Mouse (Mus musculus): ENCODE results near the gene Mkrn2. TPM values are rescaled to one million over a fixed set of nuclear protein-coding genes. Genes with fewer than 3 reads are reported as not detected.
"Not testable (repeated sequence)": the region's sequence is repeated elsewhere in the genome, so short reads cannot be mapped to it uniquely, and the experiment has no call there.

Gene Mkrn2
- total RNA-seq, 2 experiments from 2014 or later: 33.2 to 36.7 TPM

GRCm38 (mm10) chr6:115601322-115601714 is 384 bp upstream of the Mkrn2 start:
- DNase-seq (ENCODE audit: low spot score in 2 of 2): no peak
- intact Hi-C loops (cut with DNase I): loop anchor here (2.0 kb wide), 1 partner anchor 75 kb away; the partner anchor contains the start of gene Raf1

- intact Hi-C loops (cut with DNase I): no loop called here
- no peak for DNase-seq (ENCODE audit: low spot score in 2 of 2)
These were observed 4.8 kb downstream of the Mkrn2 start for GRCm38 (mm10) chr6:115606461-115606860.

DNA sequence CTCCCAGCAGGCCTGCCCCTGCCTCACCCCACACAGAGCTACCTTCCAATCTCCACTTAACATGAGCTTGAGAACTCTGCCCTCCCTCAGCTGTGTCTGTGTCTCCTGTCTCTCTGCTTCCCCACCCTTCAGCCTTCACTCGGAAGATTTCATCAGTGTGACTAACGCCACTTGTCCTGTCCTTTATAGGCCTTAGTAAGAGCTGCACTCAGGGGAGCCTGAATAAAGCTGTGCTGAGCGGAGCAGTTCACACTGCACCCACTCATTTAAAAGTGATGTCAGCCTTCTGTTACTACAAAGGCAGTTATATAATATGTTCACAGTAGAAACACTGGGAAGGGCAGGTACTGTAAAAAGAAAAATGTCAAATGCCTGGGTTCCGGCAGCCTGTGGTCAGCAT is 5.7 kb downstream of the Mkrn2 start:
- DNase-seq (ENCODE audit: low spot score in 2 of 2): peak; percentile 50 to 85
- intact Hi-C loops (cut with DNase I): no loop called here

DNA sequence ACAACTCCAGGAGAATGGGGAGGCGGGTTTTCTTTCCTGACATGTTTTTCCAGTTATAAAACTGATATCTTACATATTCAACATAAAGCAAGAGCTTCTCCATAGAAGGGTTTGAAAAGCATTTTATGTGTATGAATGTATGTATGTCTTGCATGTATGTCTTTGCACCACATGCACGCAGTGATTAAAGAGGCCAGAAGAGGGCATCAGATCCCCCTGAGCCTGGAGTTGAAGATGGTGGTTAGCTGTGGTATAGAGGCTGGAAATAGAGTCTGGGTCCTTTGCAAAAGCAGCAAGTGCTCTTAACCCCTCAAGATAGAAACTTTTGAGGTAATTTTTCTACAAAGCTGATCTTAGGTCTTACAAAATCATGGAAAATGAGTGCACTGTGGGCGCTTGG is 7.4 kb downstream of the Mkrn2 start:
- intact Hi-C loops (cut with DNase I): no loop called here
- DNase-seq (ENCODE audit: low spot score in 2 of 2): no peak

DNA sequence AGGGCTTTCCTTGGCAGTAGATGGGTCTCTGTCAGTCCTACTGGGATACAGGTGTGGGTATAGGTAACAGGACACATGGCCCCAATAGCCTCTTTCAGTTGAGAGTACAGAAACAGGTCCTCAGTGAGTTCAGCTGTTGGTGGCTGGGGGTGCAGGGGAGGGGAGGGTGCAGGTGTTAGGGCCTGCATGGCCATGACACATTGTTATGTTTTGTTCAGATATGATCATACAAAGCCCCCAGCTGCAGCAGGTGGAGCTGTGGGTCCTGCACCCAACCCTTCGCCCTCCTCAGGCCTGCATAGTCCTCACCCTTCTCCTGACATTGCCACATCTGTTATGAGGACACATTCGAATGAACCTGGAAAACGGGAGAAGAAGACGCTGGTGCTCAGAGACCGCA is 8.6 kb downstream of the Mkrn2 start:
- intact Hi-C loops (cut with DNase I): loop anchor here (5.0 kb wide), 1 partner anchor 197 kb away; the partner anchor contains the start of gene Rpl32
- DNase-seq (ENCODE audit: low spot score in 2 of 2): no peak

DNA sequence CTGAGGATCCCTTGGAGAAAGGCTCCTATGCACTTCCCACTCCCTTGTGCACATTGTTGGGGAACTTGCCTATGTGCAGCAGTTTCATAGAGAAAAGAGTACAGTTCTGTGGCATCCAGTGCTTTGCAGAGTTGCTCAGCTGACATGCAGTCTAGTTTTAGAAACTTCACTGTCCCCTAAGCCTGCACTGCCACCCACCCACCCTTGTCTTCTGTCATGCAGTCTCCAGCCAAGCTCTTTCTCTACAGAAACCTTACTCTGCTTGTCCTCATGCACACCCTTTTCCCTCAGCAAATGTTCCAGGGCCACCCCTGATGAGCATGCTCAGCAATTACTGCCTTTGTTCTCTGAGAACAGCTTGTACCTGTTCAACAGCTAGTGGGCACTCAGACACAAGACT is 12.1 kb downstream of the Mkrn2 start:
- intact Hi-C loops (cut with DNase I): loop anchor here (5.0 kb wide), 1 partner anchor 194 kb away; the partner anchor contains the start of gene Rpl32
- peak in 1 of 2 experiments; percentile 77 for DNase-seq (ENCODE audit: low spot score in 2 of 2)

DNA sequence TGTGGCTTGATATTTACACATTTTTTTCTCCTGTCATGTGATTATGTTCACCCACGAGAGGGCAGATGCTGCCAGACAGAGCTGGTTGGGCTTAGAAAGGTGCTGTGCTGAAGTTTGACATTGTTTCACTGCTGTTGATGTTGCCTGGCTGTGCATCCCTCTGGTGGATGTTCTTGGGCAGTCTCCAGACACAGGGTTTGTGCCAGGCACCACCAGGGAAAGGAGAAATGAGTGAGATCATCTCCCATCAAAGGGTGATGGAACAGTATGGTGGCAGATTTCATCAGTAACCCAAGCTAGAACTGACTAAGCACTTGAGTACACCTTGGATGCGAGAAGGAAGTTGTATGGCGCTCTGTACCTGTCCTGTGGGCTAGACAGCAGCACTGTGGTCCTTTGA is 14.3 kb downstream of the Mkrn2 start:
- intact Hi-C loops (cut with DNase I): no loop called here
- no peak for DNase-seq (ENCODE audit: low spot score in 2 of 2)

DNA sequence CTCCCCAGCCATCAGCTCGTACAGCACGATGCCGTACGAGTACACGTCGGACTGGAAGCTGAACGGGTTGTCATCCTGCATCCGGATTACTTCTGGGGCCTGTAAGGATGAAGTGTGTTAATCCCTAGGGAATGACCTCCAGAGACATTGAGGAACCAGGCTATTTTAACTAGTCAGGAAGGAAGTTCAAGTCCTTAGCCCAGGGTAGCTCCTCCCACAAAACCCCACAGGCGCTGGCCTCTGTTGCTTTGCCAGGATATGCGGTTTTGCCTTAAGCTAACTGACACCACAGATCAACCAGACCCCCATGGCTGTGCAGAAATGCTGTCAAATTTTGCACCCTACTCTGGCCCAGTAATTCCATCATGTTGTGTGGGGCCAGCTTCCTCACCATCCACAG is 18.1 kb downstream of the Mkrn2 start:
- intact Hi-C loops (cut with DNase I): no loop called here
- no peak for DNase-seq (ENCODE audit: low spot score in 2 of 2)

GRCm38 (mm10) chr6:115620942-115621341 is 19.2 kb downstream of the Mkrn2 start:
- no peak for DNase-seq (ENCODE audit: low spot score in 2 of 2)
- intact Hi-C loops (cut with DNase I): no loop called here

GRCm38 (mm10) chr6:115626121-115626520 is 24.4 kb downstream of the Mkrn2 start:
- intact Hi-C loops (cut with DNase I): no loop called here
- DNase-seq (ENCODE audit: low spot score in 2 of 2): no peak

DNA sequence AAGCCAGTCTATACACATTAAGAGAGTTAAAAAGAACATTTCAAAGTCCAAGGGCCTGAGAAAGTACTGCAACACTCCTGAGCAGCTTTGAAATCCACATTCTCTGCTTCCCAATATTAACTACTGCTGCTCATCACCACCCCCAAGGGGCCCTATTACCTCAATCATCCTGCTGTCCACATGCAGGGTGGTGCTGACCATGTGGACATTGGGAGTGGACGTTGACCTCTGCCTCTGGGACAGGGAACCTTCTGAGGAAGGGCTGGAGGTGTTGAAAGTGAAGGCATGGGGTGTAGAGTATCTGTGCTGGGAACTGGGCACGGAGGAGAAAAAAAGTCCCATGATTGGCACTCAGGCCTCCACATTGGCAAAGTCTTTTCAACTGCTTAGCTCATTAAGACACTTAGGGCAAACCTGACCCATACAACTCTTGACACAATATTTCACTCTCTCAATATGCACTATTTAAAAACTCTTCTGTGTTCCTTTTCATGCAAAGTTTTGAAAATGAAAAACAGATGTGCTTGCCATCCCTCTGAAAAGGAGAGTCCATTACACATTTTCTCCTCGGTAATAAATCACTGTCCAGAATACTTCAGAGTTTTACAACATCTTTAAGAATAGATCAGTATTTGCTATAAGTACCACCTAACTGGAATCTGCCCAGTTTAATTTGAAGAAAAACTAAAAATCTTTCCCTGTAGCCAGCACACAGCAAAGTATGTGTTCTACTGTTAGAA is 29.5 kb downstream of the Mkrn2 start:
- DNase-seq (ENCODE audit: low spot score in 2 of 2): no peak
- intact Hi-C loops (cut with DNase I): no loop called here

GRCm38 (mm10) chr6:115634015-115634414 is 32.3 kb downstream of the Mkrn2 start:
- no peak for DNase-seq (ENCODE audit: low spot score in 2 of 2)
- intact Hi-C loops (cut with DNase I): no loop called here

- DNase-seq (ENCODE audit: low spot score in 2 of 2); intact Hi-C loops (cut with DNase I): not testable (repeated sequence)
These were observed 36.5 kb downstream of the Mkrn2 start for GRCm38 (mm10) chr6:115638188-115638587.

DNA sequence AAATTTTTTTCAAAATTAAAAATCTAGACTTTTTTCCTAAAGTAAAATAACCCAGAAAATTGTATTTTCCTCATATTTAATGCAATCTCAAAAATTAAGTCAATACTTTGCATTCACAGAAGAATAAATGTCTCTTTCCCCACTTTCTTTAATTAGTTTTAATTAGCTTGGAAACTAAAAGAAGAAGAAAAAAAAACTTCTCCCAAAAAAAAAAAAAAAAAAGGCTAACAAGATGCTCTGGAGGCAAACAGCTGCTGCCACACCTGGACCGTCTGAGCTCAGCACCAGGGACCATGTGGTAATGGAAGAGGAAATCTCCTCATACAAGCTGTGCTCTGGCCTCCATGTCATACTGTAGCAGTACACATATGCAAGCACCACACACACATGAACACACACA is 41.6 kb downstream of the Mkrn2 start:
- no peak for DNase-seq (ENCODE audit: low spot score in 2 of 2)
- intact Hi-C loops (cut with DNase I): no loop called here

DNA sequence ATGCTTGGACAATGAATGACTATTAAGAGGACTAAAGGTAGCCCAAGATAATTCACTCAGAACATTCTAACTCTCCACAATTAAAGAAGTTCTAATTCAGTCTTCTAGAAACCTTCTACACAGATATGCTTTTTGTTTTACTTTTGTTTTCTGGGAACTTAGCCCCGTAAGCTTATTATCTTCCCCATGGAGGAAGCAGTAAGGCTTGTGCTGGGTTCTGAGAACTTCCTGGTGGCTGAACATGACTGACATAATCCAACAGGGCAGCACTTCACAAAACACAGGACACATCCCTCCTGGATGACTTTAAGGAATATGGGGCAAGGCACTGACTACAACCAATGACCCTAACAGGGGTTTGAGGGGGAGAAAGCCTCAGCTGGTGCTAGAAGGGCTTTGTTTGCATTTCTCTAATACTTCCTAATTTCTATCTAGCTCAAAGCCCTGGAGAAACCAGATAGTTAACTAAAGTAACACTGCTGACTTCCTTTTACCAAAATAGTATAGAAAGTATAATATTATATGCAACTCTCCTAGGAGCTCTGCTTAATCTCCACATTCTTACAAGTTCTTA is 48.2 kb downstream of the Mkrn2 start:
- intact Hi-C loops (cut with DNase I): no loop called here
- no peak for DNase-seq (ENCODE audit: low spot score in 2 of 2)

DNA sequence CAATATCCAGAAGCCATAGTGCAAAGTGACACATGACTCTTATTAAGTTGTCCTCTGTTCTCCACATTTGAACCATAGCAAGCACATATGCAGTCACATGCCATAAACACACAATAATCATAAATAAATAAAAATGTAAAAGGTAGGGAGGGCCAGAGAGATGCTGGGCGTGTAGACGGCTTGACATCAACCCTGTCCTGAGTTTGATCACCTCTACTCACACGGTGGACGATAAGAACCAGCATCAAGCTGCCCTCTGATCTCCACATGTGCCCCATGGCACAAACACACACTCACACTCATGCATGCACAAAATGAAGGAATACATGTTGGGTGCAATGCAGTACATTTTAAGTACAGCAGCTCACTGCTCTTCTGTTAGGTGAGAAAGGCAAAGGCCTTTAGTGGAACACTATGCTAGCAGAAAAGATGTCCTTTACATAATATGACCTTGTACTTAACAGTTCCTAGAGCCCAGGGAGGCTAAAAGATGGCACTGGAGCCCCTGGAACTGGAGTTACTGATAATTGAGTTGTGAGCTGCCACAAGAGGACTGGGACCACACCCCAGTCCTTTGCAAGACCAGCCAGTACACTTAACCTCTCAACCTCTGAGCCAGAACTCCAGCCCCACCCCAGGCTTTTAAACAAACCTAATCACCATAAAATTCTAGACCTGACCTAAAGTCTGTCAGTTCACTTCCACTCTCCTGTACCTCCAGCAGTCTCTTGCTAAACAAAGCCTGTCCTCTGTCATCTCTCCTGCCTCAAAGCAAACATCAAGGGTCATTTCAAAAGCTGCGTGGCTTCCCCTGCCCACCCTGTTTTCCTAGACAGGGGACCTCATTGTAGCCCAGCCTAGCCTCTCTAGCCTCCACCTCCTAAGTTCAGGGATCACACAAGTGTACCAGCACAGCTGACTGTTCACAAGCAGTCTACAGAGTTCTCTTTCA is 49.0 kb downstream of the Mkrn2 start:
- intact Hi-C loops (cut with DNase I): no loop called here
- no peak for DNase-seq (ENCODE audit: low spot score in 2 of 2)

DNA sequence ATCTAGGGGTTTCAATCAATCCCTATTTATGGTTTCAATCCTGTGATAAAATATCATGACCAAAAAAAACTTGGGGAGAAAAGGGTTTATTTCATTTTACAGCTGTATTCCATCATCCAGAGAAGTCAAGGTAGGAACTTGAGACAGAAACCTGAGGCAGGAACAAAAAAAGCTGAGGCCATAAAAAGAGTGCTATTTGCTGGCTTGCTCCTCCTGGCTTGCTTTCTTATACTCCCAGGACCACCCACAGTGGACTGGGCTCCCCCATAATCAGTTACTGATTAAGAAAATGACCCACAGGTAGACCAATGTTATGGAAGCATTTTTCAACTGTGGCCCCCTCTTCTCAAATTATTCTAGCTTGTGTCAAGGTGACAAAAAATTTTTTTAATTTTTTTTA is 50.0 kb downstream of the Mkrn2 start:
- DNase-seq (ENCODE audit: low spot score in 2 of 2): no peak
- intact Hi-C loops (cut with DNase I): no loop called here

- DNase-seq (ENCODE audit: low spot score in 2 of 2): no peak
- intact Hi-C loops (cut with DNase I): no loop called here
These were observed 52.2 kb downstream of the Mkrn2 start for GRCm38 (mm10) chr6:115653939-115654338.

DNA sequence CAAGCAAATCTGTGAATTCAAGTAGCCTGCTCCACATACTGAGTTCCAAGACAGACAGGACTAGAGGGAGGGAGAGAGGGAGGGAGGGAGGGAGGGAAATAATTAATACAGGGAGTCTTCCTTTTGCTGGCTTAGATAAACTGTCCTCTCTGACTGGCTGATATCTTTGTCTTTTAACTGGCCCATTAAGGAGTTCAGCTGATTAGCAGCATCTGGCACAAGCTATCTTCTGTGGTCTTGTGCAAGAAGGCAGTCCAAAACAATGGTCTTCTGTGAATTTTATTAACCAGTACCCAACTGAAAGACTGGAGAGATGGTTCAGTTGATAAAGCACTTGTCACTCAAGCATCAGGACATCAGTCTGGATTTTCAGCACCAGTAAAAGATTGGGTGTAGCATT is 57.1 kb downstream of the Mkrn2 start:
- DNase-seq (ENCODE audit: low spot score in 2 of 2): no peak
- intact Hi-C loops (cut with DNase I): no loop called here

DNA sequence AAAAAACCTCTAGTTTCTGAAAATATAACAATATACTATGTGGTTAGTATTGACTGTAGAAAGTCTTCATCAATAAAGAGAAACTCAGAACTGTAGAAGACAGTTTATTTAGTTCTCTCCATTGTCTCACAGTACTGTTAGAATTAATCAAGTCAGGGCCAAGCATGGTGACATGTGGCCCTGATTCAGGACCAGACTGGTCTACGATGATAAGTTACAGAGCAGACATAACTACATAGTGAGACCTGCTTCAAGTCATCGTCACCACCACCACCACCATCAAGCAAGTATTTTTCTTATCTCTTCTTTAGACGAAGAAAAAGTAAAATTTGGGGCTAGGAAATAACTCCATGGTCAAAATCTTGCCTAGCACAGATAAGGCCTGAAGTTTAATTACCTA is 62.6 kb downstream of the Mkrn2 start:
- intact Hi-C loops (cut with DNase I): no loop called here

More for the DNA sequence above, 62.6 kb downstream of the Mkrn2 start:
- no peak for DNase-seq (ENCODE audit: low spot score in 2 of 2)

Measured in left cerebral cortex, postnatal 25 days (tissue).